Mouse (Mus musculus) MEL (cell line): ENCODE measurements around the gene Pml. TPM values are rescaled to one million over a fixed set of nuclear protein-coding genes. Genes with fewer than 3 reads are reported as not detected.

Experiments
- DNase-seq: peaks from one replicate; pipeline ENCODE4 v3.0.0; 2011; ENCODE audit warnings: low read depth, low spot score
- H3K27ac ChIP-seq: 2 replicates; pipeline ENCODE4 v1.5.1; 2012; ENCODE audit warnings: low read depth, mild to moderate bottlenecking, control low read depth, low read length, moderate library complexity; ENCODE audit not compliant: control insufficient read depth
- H3K27me3 ChIP-seq, 2 experiments: fragments of 150-350 bp in 1 of 2; sonication (generic) in 1 of 2; 2 replicates each; pipeline ENCODE4 v1.6.1; 2012; ENCODE audit warnings: low read length in 2 of 2, mild to moderate bottlenecking in 2 of 2, improper control_type of control experiment in 1 of 2, moderate library complexity in 1 of 2; ENCODE audit not compliant: insufficient read depth in 2 of 2, control insufficient read depth in 1 of 2
- H3K36me3 ChIP-seq, 2 experiments: 2 replicates each; pipeline ENCODE4 v1.6.1; 2012 to 2014; ENCODE audit warnings: low read length in 2 of 2, improper control_type of control experiment in 1 of 2, inconsistent platforms in 1 of 2, mild to moderate bottlenecking in 1 of 2; ENCODE audit not compliant: insufficient read depth in 2 of 2, control insufficient read depth in 1 of 2
- H3K4me1 ChIP-seq, 2 experiments: fragments of 150-350 bp in 1 of 2; sonication (generic) in 1 of 2; 2 replicates each; pipeline ENCODE4 v1.6.1; 2012; ENCODE audit warnings: low read length in 2 of 2, improper control_type of control experiment in 1 of 2, mild to moderate bottlenecking in 1 of 2; ENCODE audit not compliant: insufficient read depth in 2 of 2, control insufficient read depth in 1 of 2
- H3K4me3 ChIP-seq, 2 experiments: fragments of 150-350 bp in 1 of 2; sonication (generic) in 1 of 2; 2 replicates each; pipeline ENCODE4 v1.5.1; 2012; ENCODE audit warnings: low read depth in 2 of 2, low read length in 2 of 2, mild to moderate bottlenecking in 2 of 2, moderate library complexity in 2 of 2, control low read depth in 1 of 2, improper control_type of control experiment in 1 of 2; ENCODE audit not compliant: control insufficient read depth in 1 of 2, insufficient read depth in 1 of 2
- H3K79me2 ChIP-seq: 2 replicates; pipeline ENCODE4 v1.6.1; 2012; ENCODE audit warnings: mild to moderate bottlenecking, low read length, moderate library complexity; ENCODE audit not compliant: control insufficient read depth, poor library complexity, insufficient read depth
- H3K9ac ChIP-seq: 2 replicates; pipeline ENCODE4 v1.6.1; 2012; ENCODE audit warnings: low read depth, mild to moderate bottlenecking, control low read depth, low read length, moderate library complexity; ENCODE audit not compliant: control insufficient read depth, poor library complexity, severe bottlenecking
- H3K9me3 ChIP-seq: fragments of 150-350 bp; sonication (generic); replicated peaks from 2 replicates; pipeline ENCODE4 v1.6.1; 2012; ENCODE audit warnings: mild to moderate bottlenecking, low read length, improper control_type of control experiment, moderate library complexity; ENCODE audit not compliant: insufficient read depth
- CHD2 ChIP-seq: IDR thresholded peaks from 2 replicates; pipeline ENCODE4 v1.6.1; 2011; ENCODE audit warnings: low read length, improper control_type of control experiment
- EP300 ChIP-seq, 2 experiments: IDR thresholded peaks; 2 replicates each; pipeline ENCODE4 v1.6.1; 2011; ENCODE audit warnings: improper control_type of control experiment in 2 of 2, low read length in 2 of 2, low read depth in 1 of 2, mild to moderate bottlenecking in 1 of 2
- ETS1 ChIP-seq: IDR thresholded peaks from 2 replicates; pipeline ENCODE4 v1.6.1; 2012; ENCODE audit warnings: low read depth, mild to moderate bottlenecking, inconsistent platforms, low read length, improper control_type of control experiment, moderate library complexity
- HCFC1 ChIP-seq: IDR thresholded peaks from 2 replicates; pipeline ENCODE4 v1.6.1; 2012; ENCODE audit warnings: low read depth, mild to moderate bottlenecking, inconsistent platforms, low read length, improper control_type of control experiment, moderate library complexity
- JUND ChIP-seq: IDR thresholded peaks from 2 replicates; pipeline ENCODE4 v1.6.1; 2011; ENCODE audit warnings: low read depth, mild to moderate bottlenecking, improper control_type of control experiment, low read length
- MAZ ChIP-seq: IDR thresholded peaks from 2 replicates; pipeline ENCODE4 v1.6.1; 2012; ENCODE audit warnings: low read depth, mild to moderate bottlenecking, inconsistent platforms, low read length, improper control_type of control experiment
- MXI1 ChIP-seq: IDR thresholded peaks from 2 replicates; pipeline ENCODE4 v1.6.1; 2011; ENCODE audit warnings: mild to moderate bottlenecking, low read depth, low read length, improper control_type of control experiment
- NELFE ChIP-seq: IDR thresholded peaks from 2 replicates; pipeline ENCODE4 v1.6.1; 2011; ENCODE audit warnings: low read depth, low read length, improper control_type of control experiment
- NRF1 ChIP-seq: IDR thresholded peaks from 2 replicates; pipeline ENCODE4 v1.6.1; 2014; ENCODE audit warnings: low read depth, mild to moderate bottlenecking, inconsistent platforms, low read length, improper control_type of control experiment, moderate library complexity; ENCODE audit not compliant: poor library complexity, insufficient read depth, severe bottlenecking
- RAD21 ChIP-seq: IDR thresholded peaks from 2 replicates; pipeline ENCODE4 v1.6.1; 2011; ENCODE audit warnings: mild to moderate bottlenecking, low read depth, low read length, improper control_type of control experiment
- SIN3A ChIP-seq: IDR thresholded peaks from 2 replicates; pipeline ENCODE4 v1.6.1; 2012; ENCODE audit warnings: low read length, improper control_type of control experiment, inconsistent platforms
- TCF12 ChIP-seq: IDR thresholded peaks from 2 replicates; pipeline ENCODE4 v1.6.1; 2014; ENCODE audit warnings: low read depth, mild to moderate bottlenecking, inconsistent platforms, low read length, improper control_type of control experiment, moderate library complexity
- ZC3H11A ChIP-seq: IDR thresholded peaks from 2 replicates; pipeline ENCODE4 v1.6.1; 2012; ENCODE audit warnings: low read depth, mild to moderate bottlenecking, inconsistent platforms, low read length, improper control_type of control experiment
- ZNF384 ChIP-seq: IDR thresholded peaks from 2 replicates; pipeline ENCODE4 v1.6.1; 2012; ENCODE audit warnings: low read depth, mild to moderate bottlenecking, inconsistent platforms, low read length, improper control_type of control experiment
- polyA plus RNA-seq, 2 experiments: library from polyadenylated mRNA; stranded (reverse) in 1 of 2; unstranded in 1 of 2; fragments of >175 nt in 1 of 2; fragments of >200 nt in 1 of 2; gene quantifications; 2 replicates each; pipeline versions ENCODE4 v1.2.1 to v1.2.4; 2012; ENCODE audit warnings: low replicate concordance in 2 of 2, low read depth in 1 of 2; ENCODE audit not compliant: insufficient read length in 2 of 2, insufficient read depth in 1 of 2, missing spikeins in 1 of 2
- total RNA-seq: library from RNA; depleted of rRNA; stranded (reverse); fragments of 300-350 nt; gene quantifications from 2 replicates; pipeline ENCODE4 v1.2.3, GENCODE M21; 2012

Gene Pml
- total and polyA plus RNA-seq, 3 experiments, result 25.2 to 56.6 TPM; not detected in 1

GRCm38 (mm10) chr9:58275797-58276196, 26.2 kb upstream of the Pml start:
- H3K4me3 ChIP-seq, result peak overlapping the region; percentile 15 to 33
- no peak for TF ChIP-seq RAD21
- TF ChIP-seq EP300 (IDR thresholded peaks at IDR 0.05; ENCODE audit: low read depth in 1 of 2, low read length in 2 of 2), result 0 out of 4 replicates have a peak, but pooled peaks of 1 of the 2 experiments have one; percentile 8
- peak overlapping the region; percentile 18 for H3K9ac ChIP-seq
- H3K4me1 ChIP-seq, result peaks cover 7 to 18% of the 10 kb centered on the region in 2 experiments
- no peaks in the 10 kb centered on the region for H3K9me3 ChIP-seq
- H3K27me3 ChIP-seq, result no peaks in the 10 kb centered on the region
- H3K79me2 ChIP-seq, result no peaks in the 10 kb centered on the region
- DNase-seq, result peak; percentile 47
- peaks cover 0 to 14% of the 10 kb centered on the region in 2 experiments; a peak in 2 of 4 replicates for H3K36me3 ChIP-seq
- H3K27ac ChIP-seq, result peak overlapping the region; percentile 48

DNA sequence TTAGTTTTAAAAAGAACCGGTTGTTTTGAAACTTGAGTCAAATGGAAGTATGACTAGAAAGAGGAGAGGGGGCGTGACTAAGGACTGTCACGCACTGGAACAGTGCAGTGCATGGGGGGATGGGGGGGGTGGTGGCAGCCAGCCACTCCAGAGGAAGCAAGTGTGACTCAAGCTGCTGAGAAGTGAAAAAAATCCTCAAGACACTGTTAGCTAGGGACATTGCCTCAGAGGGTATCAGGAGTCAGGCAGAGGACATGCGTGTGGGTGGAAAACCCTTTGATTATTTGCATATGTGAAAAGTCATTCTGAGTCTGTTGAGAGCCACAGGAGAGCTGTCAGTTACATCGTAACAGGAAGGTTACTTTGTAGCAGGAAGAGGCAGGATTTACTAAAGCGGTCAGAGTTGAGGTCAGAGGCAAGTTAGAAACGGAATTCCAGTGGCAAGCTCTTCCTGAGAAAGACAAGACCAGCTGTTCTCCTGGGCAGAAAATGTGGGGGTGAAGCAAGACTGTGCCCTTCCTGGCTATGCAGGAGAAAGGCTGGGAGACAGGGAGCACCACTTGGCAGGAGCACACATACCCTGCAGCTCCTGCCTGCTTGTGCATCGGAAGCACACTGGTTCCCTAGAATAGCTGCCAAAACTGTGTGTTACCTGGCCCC, 25.7 kb upstream of the Pml start:
- peak; percentile 88 for DNase-seq
- Histone ChIP-seq H3K79me2 (no peaks in the 10 kb centered on the region), H3K36me3 (peaks cover 0 to 12% of the 10 kb centered on the region in 2 experiments; a peak in 2 of 4 replicates), H3K27me3 (no peaks in the 10 kb centered on the region), H3K27ac (peak overlapping the region; percentile 48), H3K9ac (peak overlapping the region; percentile 18), H3K4me1 (peaks cover 6 to 18% of the 10 kb centered on the region in 2 experiments), H3K9me3 (no peaks in the 10 kb centered on the region), H3K4me3 (peak overlapping the region; percentile 15 to 33)
- peak; percentile 76 for TF ChIP-seq ZNF384
- peak; percentile 71 for TF ChIP-seq SIN3A
- peak; percentile 51; the same call in 1 of the 2 replicates for TF ChIP-seq ETS1
- TF ChIP-seq EP300 (IDR thresholded peaks at IDR 0.05; ENCODE audit: low read depth in 1 of 2, low read length in 2 of 2), result peak; percentile 48; a peak in 2 of 4 replicates
- no peak for TF ChIP-seq NELFE
- TF ChIP-seq MAZ, result no peak
- no peak for TF ChIP-seq CHD2
- no peak for TF ChIP-seq JUND
- TF ChIP-seq ZC3H11A, result no peak
- peak; percentile 53 for TF ChIP-seq MXI1
- TF ChIP-seq HCFC1, result peak; percentile 30; the same call in 1 of the 2 replicates
- TF ChIP-seq TCF12, result 0 out of 2 replicates have a peak, but pooled peaks have one; percentile 33
- 0 out of 2 replicates have a peak, but pooled peaks have one; percentile 10 for TF ChIP-seq NRF1
